Mouse (Mus musculus) spleen, postnatal 36 days (tissue): Measurements from ENCODE around the gene Ppfibp2.

ENCODE experiments used
- DNase-seq, 2 experiments: peaks; one replicate each; pipeline ENCODE4 v3.0.0; 2022; ENCODE audit warnings: low spot score in 2 of 2, mixed read lengths in 1 of 2

Ppfibp2 gene

DNA sequence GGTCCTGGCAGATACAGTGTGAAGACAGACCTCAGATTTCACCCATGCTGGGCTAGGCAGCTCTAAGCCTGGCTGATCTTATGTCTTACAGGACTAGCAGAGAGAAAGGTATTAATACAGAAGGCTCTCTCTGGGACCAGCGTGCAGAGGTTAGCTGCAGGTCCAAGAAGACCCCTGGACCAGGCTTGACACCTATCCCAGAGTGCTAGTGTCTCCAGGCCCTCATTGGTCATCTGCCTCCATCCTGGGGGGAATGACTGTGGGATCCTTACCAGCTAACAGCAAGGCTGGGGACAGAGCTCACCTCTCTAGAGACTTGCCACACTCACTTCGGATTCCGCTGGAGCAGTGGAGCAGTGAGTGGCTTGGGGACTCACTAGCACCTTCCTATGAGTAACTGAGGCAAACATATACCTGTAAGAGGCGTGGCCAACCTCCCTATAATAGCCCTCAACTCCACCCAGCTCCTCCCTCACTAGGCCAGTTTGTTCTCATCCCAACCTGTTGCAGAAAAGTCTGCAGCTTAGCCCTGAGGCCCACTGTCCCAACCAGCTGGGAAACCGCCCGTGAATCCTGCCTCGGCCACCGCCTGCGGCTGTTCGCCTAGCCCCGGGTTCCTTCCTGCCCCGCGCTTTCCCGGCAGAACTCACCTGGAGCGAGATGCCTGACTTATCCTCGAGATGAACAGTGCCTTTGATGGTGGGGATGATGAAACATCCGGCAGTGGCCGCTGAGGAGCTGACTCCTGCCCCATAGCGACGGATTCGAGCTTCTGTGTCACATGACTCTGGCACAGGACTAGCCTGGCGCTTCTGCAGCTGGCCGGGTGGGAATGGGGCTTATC is 162.5 kb downstream of the Ppfibp2 start, which contains the start of gene Cyb5r2:
TSS of gene Cyb5r2 (minus strand) at position 725 of the 844 bp plus-strand sequence.
- DNase-seq: no peak

DNA sequence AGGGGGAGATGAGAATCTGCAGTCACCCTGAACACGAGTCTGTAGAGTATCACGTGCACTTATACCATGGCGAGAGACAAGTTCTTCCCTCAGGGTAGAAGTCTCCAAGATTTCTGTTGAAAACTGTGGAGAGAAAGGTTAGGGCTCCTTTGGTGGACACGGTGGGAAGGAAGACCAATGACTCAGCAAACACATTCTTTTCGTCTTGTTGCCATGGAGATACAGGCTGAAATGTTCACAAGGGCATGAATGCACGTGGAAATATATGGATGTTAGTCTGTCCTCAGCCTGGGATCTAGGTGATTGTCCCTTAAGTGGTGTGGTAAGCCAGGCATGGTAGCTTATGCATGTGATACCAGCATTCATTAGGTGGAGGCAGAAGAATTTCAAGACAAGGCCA is 175.8 kb downstream of the Ppfibp2 start:
- no peak for DNase-seq

- DNase-seq: no peak
Measured at GRCm38 (mm10) chr7:107778216-107778615, 183.2 kb downstream of the Ppfibp2 start.

DNA sequence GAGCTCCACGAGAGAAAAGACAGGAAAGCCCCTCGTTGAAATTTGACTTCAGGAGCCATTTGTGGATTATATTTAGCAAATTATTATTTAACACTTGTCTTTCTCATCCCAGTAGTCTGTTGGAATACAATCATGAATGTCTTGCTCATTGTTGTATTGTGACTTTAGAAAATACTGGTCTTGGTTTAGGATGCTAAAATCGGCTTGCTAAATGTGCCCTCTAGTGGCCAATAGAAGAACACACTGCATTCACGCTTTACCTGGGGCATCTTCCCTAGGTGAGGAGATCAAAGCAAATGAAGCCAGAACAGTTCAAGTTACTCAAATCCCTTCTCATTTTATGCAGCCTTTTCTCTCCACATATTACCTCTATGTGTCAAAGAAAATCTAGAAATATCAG is 184.6 kb downstream of the Ppfibp2 start:
- no peak for DNase-seq

- DNase-seq: no peak
Measured at GRCm38 (mm10) chr7:107787977-107788620, 193.1 kb downstream of the Ppfibp2 start.

DNA sequence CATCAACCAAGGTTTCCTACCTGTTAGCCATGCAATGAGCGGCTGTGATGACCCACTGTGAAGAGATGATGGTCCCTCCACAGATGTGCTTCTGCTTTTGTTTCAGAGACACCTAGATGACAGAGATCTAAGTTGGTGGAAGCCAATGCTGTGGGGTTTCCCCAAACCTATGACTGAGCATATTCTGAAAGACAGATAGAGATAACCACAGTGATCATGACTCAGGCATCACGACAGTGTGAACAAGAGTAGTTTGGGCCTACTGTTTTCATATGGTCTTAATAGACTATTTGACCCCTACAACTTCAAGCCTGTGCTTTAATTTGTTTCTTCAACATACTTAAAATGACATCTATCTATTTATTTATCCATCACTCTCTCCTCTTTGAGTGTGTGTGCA is 201.5 kb downstream of the Ppfibp2 start:
- no peak for DNase-seq
